Mouse (Mus musculus): ENCODE data around the gene B830017H08Rik. TPM values are rescaled to one million over a fixed set of nuclear protein-coding genes. Genes with fewer than 3 reads are reported as not detected.

The B830017H08Rik gene
- polyA plus RNA-seq (2015; fragmentation: Nextera tagmentation; extraction: Ambion mirVana) = not detected in 2 replicates

GRCm38 (mm10) chr16:17832821-17833220 is at the start of gene B830017H08Rik:
Gene B830017H08Rik (plus strand): TSS chr16:17833121.
- Histone ChIP-seq H3K36me3 (no peaks in the 10 kb centered on the region), H3K4me3 (replicated peaks) (peak within 1 kb of the TSS; percentile 54), H3K4me1 (replicated peaks) (peaks cover 13% of the 10 kb centered on the region), H3K27ac (no peak within 1 kb of the TSS), H3K4me2 (peak within 1 kb of the TSS; percentile 68), H3K9ac (no peak within 1 kb of the TSS), H3K9me3 (replicated peaks) (no peaks in the 10 kb centered on the region), H3K27me3 (peaks cover 99% of the 10 kb centered on the region)
- 21% methylated on average over 7 of the region's 7 CpGs for WGBS (ENCODE audit: insufficient replicate concordance)
- DNase-seq (no peak), ATAC-seq (ENCODE audit: low read depth) (no peak)

- Histone ChIP-seq H3K9me3 (replicated peaks) (no peaks in the 10 kb centered on the region), H3K36me3 (peaks cover 41% of the 10 kb centered on the region), H3K27me3 (no peaks in the 10 kb centered on the region), H3K27ac (no peak overlapping the region), H3K9ac (no peak overlapping the region), H3K4me1 (replicated peaks) (no peaks in the 10 kb centered on the region), H3K4me2 (no peak overlapping the region), H3K4me3 (replicated peaks) (no peak overlapping the region)
- ATAC-seq (ENCODE audit: low read depth) (no peak), DNase-seq (no peak)
- WGBS (ENCODE audit: insufficient replicate concordance) = 61% methylated on average over 3 of the region's 3 CpGs
These were observed 47.6 kb upstream of the B830017H08Rik start for GRCm38 (mm10) chr16:17785337-17785736.

- Histone ChIP-seq H3K36me3 (peaks cover 26% of the 10 kb centered on the region), H3K4me2 (no peak overlapping the region), H3K27me3 (peaks cover 39% of the 10 kb centered on the region), H3K9me3 (replicated peaks) (no peaks in the 10 kb centered on the region), H3K9ac (no peak overlapping the region), H3K4me1 (replicated peaks) (peaks cover 17% of the 10 kb centered on the region), H3K4me3 (replicated peaks) (no peak overlapping the region), H3K27ac (no peak overlapping the region)
- 67% methylated on average over 3 of the region's 3 CpGs for WGBS (ENCODE audit: insufficient replicate concordance)
- ATAC-seq (ENCODE audit: low read depth) (no peak), DNase-seq (no peak)
These were observed 40.2 kb upstream of the B830017H08Rik start for GRCm38 (mm10) chr16:17792728-17793127.

GRCm38 (mm10) chr16:17794047-17794446 is 38.9 kb upstream of the B830017H08Rik start:
- Histone ChIP-seq H3K4me2 (no peak overlapping the region), H3K9ac (no peak overlapping the region), H3K27ac (no peak overlapping the region), H3K9me3 (replicated peaks) (no peaks in the 10 kb centered on the region), H3K27me3 (peaks cover 52% of the 10 kb centered on the region), H3K4me1 (replicated peaks) (peaks cover 27% of the 10 kb centered on the region), H3K36me3 (peaks cover 24% of the 10 kb centered on the region), H3K4me3 (replicated peaks) (no peak overlapping the region)
- no peak for ATAC-seq (ENCODE audit: low read depth)
- WGBS (ENCODE audit: insufficient replicate concordance) = 67% methylated on average over 4 of the region's 4 CpGs
- no peak for DNase-seq

GRCm38 (mm10) chr16:17795643-17796042 is 37.3 kb upstream of the B830017H08Rik start:
- H3K27me3 ChIP-seq = peaks cover 68% of the 10 kb centered on the region
- peaks cover 27% of the 10 kb centered on the region for H3K4me1 ChIP-seq (replicated peaks)
- no peak for ATAC-seq (ENCODE audit: low read depth)

GRCm38 (mm10) chr16:17796519-17796918 is 36.4 kb upstream of the B830017H08Rik start:
- Histone ChIP-seq H3K27me3 (peaks cover 77% of the 10 kb centered on the region), H3K9ac (no peak overlapping the region), H3K36me3 (peaks cover 14% of the 10 kb centered on the region), H3K27ac (no peak overlapping the region), H3K4me3 (replicated peaks) (peak overlapping the region; percentile 52), H3K4me2 (peak overlapping the region; percentile 63), H3K4me1 (replicated peaks) (peaks cover 27% of the 10 kb centered on the region), H3K9me3 (replicated peaks) (no peaks in the 10 kb centered on the region)
- ATAC-seq (ENCODE audit: low read depth) (no peak), DNase-seq (no peak)

More at GRCm38 (mm10) chr16:17795643-17796042, 37.3 kb upstream of the B830017H08Rik start:
- Histone ChIP-seq H3K4me2 (no peak overlapping the region), H3K9me3 (replicated peaks) (no peaks in the 10 kb centered on the region), H3K4me3 (replicated peaks) (no peak overlapping the region), H3K36me3 (peaks cover 14% of the 10 kb centered on the region), H3K27ac (no peak overlapping the region), H3K9ac (no peak overlapping the region)
- 56% methylated on average over 5 of the region's 5 CpGs for WGBS (ENCODE audit: insufficient replicate concordance)
- no peak for DNase-seq

GRCm38 (mm10) chr16:17796971-17797811 is 35.7 kb upstream of the B830017H08Rik start, which contains the start of gene Scarf2:
Gene Scarf2 (plus strand): TSS chr16:17797282.
- WGBS (ENCODE audit: insufficient replicate concordance) = 3% methylated on average over 72 of the region's 81 CpGs

GRCm38 (mm10) chr16:17797812-17798311 is 35.1 kb upstream of the B830017H08Rik start:
- Histone ChIP-seq H3K4me3 (replicated peaks) (peak overlapping the region; percentile 52), H3K27ac (peak overlapping the region; percentile 50), H3K9ac (peak overlapping the region; percentile 54), H3K4me2 (peak overlapping the region; percentile 63), H3K4me1 (replicated peaks) (peaks cover 30% of the 10 kb centered on the region), H3K27me3 (peaks cover 90% of the 10 kb centered on the region), H3K36me3 (peaks cover 2% of the 10 kb centered on the region; the same call in 1 of the 2 replicates), H3K9me3 (replicated peaks) (no peaks in the 10 kb centered on the region)
- ATAC-seq (ENCODE audit: low read depth) (no peak), DNase-seq (no peak)
- 5% methylated on average over 29 of the region's 29 CpGs for WGBS (ENCODE audit: insufficient replicate concordance)

More at GRCm38 (mm10) chr16:17796971-17797811, 35.7 kb upstream of the B830017H08Rik start, which contains the start of gene Scarf2:
- Histone ChIP-seq H3K4me1 (replicated peaks) (peaks cover 27% of the 10 kb centered on the region), H3K27me3 (peaks cover 84% of the 10 kb centered on the region), H3K9ac (peak within 1 kb of the TSS; percentile 54), H3K36me3 (peaks cover 9% of the 10 kb centered on the region), H3K27ac (peak within 1 kb of the TSS; percentile 50), H3K9me3 (replicated peaks) (no peaks in the 10 kb centered on the region), H3K4me2 (peak within 1 kb of the TSS; percentile 63), H3K4me3 (replicated peaks) (peak within 1 kb of the TSS; percentile 52)
- no peak for DNase-seq
- ATAC-seq (ENCODE audit: low read depth) = peak; percentile 35; the same call in 1 of the 2 replicates

GRCm38 (mm10) chr16:17798321-17799180 is 34.4 kb upstream of the B830017H08Rik start:
- Histone ChIP-seq H3K27ac (0 out of 2 replicates have a peak overlapping the region, but pooled peaks have one; percentile 50), H3K27me3 (peaks cover 97% of the 10 kb centered on the region), H3K9me3 (replicated peaks) (no peaks in the 10 kb centered on the region), H3K9ac (peak overlapping the region; percentile 39; the same call in 1 of the 2 replicates), H3K4me3 (replicated peaks) (peak overlapping the region; percentile 52), H3K4me2 (peak overlapping the region; percentile 63), H3K4me1 (replicated peaks) (peaks cover 37% of the 10 kb centered on the region), H3K36me3 (no peaks in the 10 kb centered on the region)
- WGBS (ENCODE audit: insufficient replicate concordance) = 5% methylated on average over 36 of the region's 45 CpGs
- DNase-seq (no peak), ATAC-seq (ENCODE audit: low read depth) (no peak)

GRCm38 (mm10) chr16:17799584-17799983 is 33.3 kb upstream of the B830017H08Rik start:
- H3K4me3 ChIP-seq (replicated peaks) = no peak overlapping the region
- H3K4me1 ChIP-seq (replicated peaks) = peaks cover 48% of the 10 kb centered on the region
- H3K4me2 ChIP-seq = no peak overlapping the region
- no peaks in the 10 kb centered on the region for H3K36me3 ChIP-seq
- DNase-seq (no peak), ATAC-seq (ENCODE audit: low read depth) (no peak)
- H3K27ac ChIP-seq = no peak overlapping the region
- no peak overlapping the region for H3K9ac ChIP-seq
- H3K9me3 ChIP-seq (replicated peaks) = no peaks in the 10 kb centered on the region
- peaks cover 100% of the 10 kb centered on the region for H3K27me3 ChIP-seq
